Mouse (Mus musculus): ENCODE results near the gene Elovl3.

DNA sequence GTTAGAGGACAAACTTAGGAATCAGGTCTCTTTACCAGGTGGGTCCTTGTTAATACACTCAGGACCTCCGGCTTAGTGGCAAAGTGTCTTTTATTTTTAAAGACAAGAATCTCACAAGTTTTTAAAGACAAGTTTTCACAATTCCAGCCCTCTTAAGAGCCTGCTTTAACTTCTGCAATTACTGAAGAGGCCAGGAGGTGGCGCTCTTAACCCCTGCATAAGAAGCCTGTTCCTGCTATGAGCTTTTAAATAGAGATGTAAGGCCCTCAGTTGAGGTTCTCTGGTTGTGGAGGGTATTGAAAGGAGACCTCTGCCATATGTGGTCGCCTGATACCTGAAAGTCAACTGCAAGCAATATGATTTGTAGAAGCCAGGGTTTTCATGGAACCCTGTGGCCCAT is 45.4 kb upstream of the Elovl3 start:
- TF ChIP-seq CTCF (IDR thresholded peaks at IDR 0.05; ENCODE audit: control insufficient read depth, insufficient read depth, insufficient read length) = no peak
- TF ChIP-seq USF1 (IDR thresholded peaks at IDR 0.05; ENCODE audit: low read depth) = no peak
- no peak for TF ChIP-seq FOSL1 (IDR thresholded peaks at IDR 0.05; ENCODE audit: insufficient read depth, low read length, poor library complexity, severe bottlenecking)
- no peak for TF ChIP-seq MYOD1 (IDR thresholded peaks at IDR 0.05; ENCODE audit: control insufficient read depth, insufficient read length, low read depth)

All from C2C12 (cell line).